Mouse (Mus musculus) cerebellum, adult 11-12 months (tissue): ENCODE measurements around the gene Baz1a.
"Not testable (repeated sequence)": the region's sequence is repeated elsewhere in the genome, so short reads cannot be mapped to it uniquely, and the experiment has no call there.

ENCODE experiments used
- DNase-seq: peaks from one replicate; pipeline ENCODE4 v3.0.0; 2022

Baz1a gene

GRCm38 (mm10) chr12:54980532-54980931 lies 33.6 kb downstream of the Baz1a start:
- DNase-seq: no peak

GRCm38 (mm10) chr12:54969033-54969432 lies 45.1 kb downstream of the Baz1a start:
- no peak for DNase-seq

- no peak for DNase-seq
Observed at GRCm38 (mm10) chr12:54965532-54966160, 48.5 kb downstream of the Baz1a start.

GRCm38 (mm10) chr12:54959569-54959968 lies 54.6 kb downstream of the Baz1a start:
- no peak for DNase-seq

GRCm38 (mm10) chr12:54956974-54957373 lies 57.2 kb downstream of the Baz1a start:
- no peak for DNase-seq

DNA sequence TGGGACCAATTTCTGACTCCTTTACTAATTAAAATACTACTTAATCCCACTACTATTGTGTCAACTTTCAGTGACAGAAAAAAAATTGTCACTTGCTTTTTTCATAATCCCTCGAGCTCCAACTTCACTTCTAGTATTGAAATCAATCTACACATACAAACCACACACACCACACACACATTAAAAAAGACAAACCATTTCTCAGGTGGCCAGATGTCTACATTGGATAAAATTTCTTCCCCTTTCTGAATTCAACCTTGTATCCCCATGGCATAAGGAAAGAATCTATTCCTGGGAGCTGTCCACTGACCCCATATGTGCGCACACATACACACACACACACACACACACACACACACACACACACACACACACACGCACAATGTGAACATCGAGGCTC lies 57.7 kb downstream of the Baz1a start:
- no peak for DNase-seq

- DNase-seq: no peak
Observed at GRCm38 (mm10) chr12:54946116-54946515, 68.0 kb downstream of the Baz1a start.

DNA sequence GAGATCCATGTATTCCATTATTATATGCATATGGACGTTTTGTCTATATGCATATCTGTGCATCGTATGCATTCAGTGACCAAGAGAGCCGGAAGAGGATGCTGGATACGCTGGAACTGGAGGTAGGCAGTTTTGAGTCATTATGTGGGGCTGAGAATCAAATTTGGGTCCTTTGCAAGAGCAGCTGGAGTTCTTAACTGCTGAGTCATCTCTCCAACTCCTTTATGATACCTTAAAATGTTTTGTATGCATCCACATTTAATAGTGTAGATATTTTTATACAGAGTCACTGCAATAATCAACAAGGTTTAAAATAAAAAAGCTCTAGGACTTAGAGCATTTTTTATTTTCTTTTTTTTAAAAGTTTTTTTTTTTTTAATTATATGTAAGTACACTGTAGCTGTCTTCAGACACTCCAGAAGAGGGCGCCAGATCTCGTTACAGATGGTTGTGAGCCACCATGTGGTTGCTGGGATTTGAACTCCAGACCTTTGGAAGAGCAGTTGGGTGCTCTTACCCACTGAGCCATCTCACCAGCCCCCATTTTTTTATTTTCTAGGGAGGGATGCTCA lies 71.5 kb downstream of the Baz1a start:
- not testable (repeated sequence) for DNase-seq

DNA sequence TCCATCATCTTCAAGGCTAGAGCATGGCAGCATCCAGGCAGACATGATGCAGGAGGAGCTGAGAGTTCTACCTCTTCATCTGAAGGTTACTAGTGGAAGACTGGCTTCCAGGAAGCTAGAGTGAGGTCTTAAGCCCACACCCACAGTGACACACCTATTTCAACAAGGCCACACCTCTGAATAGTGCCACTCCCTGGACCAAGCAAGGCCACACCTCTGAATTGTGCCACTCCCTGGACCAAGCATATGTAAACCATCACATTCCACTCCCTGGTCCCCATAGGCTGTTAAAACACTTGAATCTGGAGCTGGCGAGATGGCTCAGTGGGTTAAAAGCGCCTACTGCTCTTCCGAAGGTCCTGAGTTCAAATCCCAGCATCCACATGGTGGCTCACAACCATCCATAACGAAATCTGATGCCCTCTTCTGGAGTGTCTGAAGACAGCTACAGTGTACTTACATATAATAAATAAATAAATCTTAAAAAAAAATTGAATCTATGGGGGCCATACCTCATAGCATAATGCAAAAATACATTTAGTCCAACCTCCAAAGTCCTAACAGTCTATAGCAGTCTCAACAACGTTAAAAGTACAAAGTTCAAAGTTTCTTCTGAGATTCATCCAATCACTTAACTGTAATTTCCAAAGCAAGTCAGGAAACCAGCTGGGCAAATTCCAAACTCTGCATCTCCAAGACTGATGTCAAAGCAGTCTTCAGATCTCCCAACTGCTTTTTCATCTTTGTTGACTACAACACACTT lies 76.4 kb downstream of the Baz1a start:
- DNase-seq: not testable (repeated sequence)

- DNase-seq: no peak
Observed at GRCm38 (mm10) chr12:54910387-54910786, 103.8 kb downstream of the Baz1a start.

DNA sequence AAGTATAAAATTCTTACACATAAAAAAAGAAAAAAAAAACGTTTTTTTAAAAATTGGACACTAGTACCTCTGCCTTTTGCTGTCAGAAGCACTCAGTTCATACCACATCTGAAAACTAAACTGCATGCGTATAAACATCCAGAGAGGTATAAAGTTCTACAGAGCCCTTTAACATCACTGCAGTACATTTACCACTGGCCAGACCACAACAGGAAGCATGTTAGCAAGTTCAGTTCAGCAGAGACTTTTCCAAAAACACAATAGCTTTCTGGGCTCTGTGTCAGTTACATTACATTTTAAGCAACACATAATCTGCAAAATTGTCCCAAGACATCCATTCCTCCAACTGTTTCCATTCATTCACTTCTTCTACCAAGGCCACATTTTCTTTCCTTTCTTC lies 121.6 kb downstream of the Baz1a start:
- DNase-seq: not testable (repeated sequence)

- no peak for DNase-seq
Observed at GRCm38 (mm10) chr12:54890426-54890825, 123.7 kb downstream of the Baz1a start.

GRCm38 (mm10) chr12:54887580-54888127 lies 126.5 kb downstream of the Baz1a start:
- DNase-seq: no peak

- DNase-seq: peak; percentile 44
Observed at GRCm38 (mm10) chr12:54879630-54880029, 134.5 kb downstream of the Baz1a start.

GRCm38 (mm10) chr12:54879211-54879610 lies 134.9 kb downstream of the Baz1a start:
- no peak for DNase-seq

DNA sequence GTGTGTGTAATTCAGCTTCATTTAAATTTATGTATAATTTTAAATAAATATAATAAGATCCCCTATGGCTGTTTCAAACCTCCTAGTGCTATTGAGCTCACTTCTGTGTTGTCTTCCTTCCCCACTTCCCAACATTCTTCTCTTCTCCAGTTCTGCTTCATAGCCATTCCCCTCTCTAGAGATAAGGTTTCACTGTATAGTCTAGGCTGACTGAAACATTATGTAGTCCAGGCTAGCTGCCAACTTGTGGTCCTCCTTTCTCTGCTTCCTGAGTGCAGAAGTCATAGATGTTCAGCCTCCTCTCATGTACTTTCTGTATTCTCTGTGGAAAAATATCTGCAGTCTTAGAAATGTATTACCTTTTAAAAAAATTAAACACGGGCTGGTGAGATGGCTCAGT lies 136.3 kb downstream of the Baz1a start:
- no peak for DNase-seq

DNA sequence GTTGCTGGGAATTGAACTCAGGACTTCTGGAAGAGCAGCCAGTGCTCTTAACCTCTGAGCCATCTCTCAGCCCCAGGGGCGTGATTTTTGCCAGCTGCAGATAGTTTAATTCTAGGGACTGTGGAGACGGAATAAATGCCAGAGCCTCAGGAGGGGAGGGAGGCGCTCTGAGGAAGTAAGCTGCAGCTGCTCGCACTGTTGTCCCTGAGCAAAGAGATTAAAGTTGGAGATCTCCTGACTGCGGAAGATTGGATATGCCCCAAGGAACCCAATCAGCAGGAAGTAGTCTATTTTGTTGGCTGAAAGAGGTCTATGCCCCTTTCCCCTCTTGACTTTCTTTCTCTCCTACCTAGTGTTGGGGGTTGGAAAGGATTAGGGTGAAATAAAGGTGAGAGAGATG lies 137.3 kb downstream of the Baz1a start:
- DNase-seq: no peak

GRCm38 (mm10) chr12:54874711-54875110 lies 139.4 kb downstream of the Baz1a start:
- no peak for DNase-seq

DNA sequence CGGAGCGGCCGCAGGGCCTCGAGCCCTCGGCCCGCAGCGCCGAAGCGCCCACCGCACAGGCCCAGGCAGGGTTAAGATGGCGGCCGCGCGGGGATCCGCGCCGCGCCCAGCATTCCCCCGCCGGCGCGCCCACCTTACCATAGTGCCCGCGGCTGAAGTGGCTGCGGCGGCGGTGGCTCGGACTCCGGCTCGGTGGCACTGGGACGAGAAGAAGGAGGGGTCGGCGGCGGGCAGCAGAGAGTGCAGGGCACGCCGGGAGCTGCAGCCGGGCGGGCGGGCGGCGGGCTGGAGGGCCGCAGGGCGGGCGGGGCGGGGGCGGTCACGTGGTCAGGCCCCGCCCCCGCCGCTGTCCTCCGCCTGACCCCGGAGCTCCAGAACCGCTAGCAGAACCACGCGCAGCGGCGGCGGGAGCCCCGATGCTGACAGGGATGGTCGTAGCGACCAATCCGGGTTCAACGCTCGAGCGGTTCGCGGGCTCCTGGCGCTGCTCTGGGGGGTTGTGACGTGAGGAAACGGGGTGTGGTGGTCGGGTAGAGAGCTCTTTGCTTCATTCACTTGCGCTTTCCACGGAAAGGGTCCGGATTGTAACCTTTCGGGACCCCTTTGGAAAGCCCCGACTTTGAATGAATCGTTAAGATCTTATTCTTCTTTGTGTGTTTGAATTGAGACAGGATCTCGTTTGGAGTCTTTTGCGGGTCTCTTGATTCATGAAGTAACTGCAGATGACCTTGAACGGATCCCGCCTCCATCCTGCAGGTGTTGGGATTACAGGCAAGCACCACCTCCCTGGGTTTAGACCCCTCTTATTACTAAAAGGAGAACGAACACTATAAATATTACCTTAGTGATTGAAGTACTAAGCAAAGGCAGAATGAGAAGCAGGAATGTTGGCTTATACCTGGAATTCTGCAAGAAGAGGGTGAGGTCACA lies 151.3 kb downstream of the Baz1a start, which contains the start of gene Cfl2:
Cfl2 (minus strand) TSS at position 272 of the 930 bp plus-strand sequence.
- peak; percentile 89 for DNase-seq

DNA sequence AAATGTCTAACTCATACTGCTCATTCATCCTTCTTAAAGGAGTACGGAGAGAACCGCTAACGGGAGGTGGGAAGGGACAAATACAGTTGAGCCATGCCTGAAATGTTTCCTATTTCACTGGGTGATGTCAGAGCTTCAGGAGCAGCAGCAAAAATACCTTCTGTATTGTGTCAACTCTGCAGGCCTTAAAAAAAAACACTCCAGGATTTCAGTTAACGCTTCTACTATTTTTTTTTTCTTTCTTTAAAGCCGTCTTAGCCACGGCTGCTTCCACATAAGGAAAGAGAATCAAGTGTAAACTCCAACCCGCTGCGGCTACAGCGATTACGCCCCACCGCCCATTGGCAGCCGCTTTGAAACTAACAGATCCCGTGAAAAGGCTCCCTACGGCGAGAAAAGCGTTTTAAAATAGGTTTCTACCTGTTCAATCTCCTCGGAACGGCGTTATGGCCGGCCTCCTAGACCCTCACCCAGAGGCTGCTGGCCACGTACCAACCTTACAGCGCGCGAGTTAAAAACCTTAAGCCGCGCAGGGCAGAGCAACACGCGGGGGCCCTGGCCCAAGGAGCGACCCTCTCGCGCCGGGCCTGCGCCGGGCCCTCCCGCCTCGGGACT lies 152.1 kb downstream of the Baz1a start:
- no peak for DNase-seq

DNA sequence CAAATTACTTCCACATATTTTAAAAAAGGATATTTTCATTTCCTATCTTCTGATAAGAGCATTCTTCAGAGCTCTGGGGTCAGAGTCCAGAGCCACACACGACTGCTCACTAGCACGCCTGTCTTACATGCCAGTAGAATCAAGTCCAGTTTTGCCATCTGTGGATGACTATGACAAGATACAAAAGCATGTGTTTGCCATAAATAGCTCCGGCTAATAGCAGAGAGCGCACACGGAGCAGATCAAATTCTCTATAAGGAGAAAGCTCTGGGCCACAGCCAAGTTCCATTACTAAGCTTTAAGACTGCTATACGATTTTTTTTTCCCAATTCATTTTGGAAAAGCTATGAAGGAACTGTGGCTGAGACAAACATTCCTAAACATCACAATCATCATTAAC lies 154.6 kb downstream of the Baz1a start:
- DNase-seq: peak; percentile 52

GRCm38 (mm10) chr12:54850551-54850950 lies 163.6 kb downstream of the Baz1a start:
- DNase-seq: no peak
